Mouse (Mus musculus) CH12.LX (cell line): ENCODE results near the gene Rxylt1.

Experiments used
- BHLHE40 ChIP-seq: IDR thresholded peaks from 2 replicates; pipeline ENCODE4 v1.6.1; 2011; ENCODE audit warnings: mild to moderate bottlenecking, low read depth, low read length, improper control_type of control experiment
- CTCF ChIP-seq, 2 experiments: IDR thresholded peaks in 1 of 2; conservative IDR thresholded peaks in 1 of 2; 2 replicates each; pipeline ENCODE4 v1.5.1; 2011 to 2012; ENCODE audit warnings: low read depth in 2 of 2, low read length in 2 of 2, improper control_type of control experiment in 1 of 2, inconsistent platforms in 1 of 2, mild to moderate bottlenecking in 1 of 2, moderate library complexity in 1 of 2
- EP300 ChIP-seq: IDR thresholded peaks from 2 replicates; pipeline ENCODE4 v1.6.1; 2011; ENCODE audit warnings: low read length, improper control_type of control experiment
- GABPA ChIP-seq: IDR thresholded peaks from 2 replicates; pipeline ENCODE4 v1.6.1; 2012; ENCODE audit warnings: low read depth, low read length, improper control_type of control experiment, inconsistent platforms; ENCODE audit not compliant: insufficient replicate concordance
- MAFK ChIP-seq: IDR thresholded peaks from 2 replicates; pipeline ENCODE4 v1.6.1; 2011; ENCODE audit warnings: low read length, improper control_type of control experiment; ENCODE audit not compliant: insufficient replicate concordance
- MEF2A ChIP-seq: IDR thresholded peaks from 2 replicates; pipeline ENCODE4 v1.6.1; 2014; ENCODE audit warnings: low read depth, mild to moderate bottlenecking, inconsistent platforms, low read length, improper control_type of control experiment, borderline replicate concordance
- MXI1 ChIP-seq: IDR thresholded peaks from 2 replicates; pipeline ENCODE4 v1.6.1; 2011; ENCODE audit warnings: mild to moderate bottlenecking, low read depth, low read length, improper control_type of control experiment
- POLR2A ChIP-seq: IDR thresholded peaks from 2 replicates; pipeline ENCODE4 v1.6.1; 2011; ENCODE audit warnings: low read depth, mild to moderate bottlenecking, improper control_type of control experiment, low read length
- SMC3 ChIP-seq: IDR thresholded peaks from 2 replicates; pipeline ENCODE4 v1.6.1; 2011; ENCODE audit warnings: low read depth, low read length, improper control_type of control experiment
- USF1 ChIP-seq: IDR thresholded peaks from 2 replicates; pipeline ENCODE4 v1.6.1; 2014; ENCODE audit warnings: low read depth, mild to moderate bottlenecking, inconsistent platforms, low read length, improper control_type of control experiment
- ZNF384 ChIP-seq: IDR thresholded peaks from 2 replicates; pipeline ENCODE4 v1.6.1; 2012; ENCODE audit warnings: low read depth, low read length, improper control_type of control experiment, inconsistent platforms

- TF ChIP-seq MXI1 (no peak), POLR2A (no peak), MAFK (no peak), MEF2A (no peak), CTCF (conservative IDR thresholded peaks at IDR 0.05 in 1 of 2, IDR thresholded peaks at IDR 0.05 in 1 of 2; ENCODE audit: low read depth in 2 of 2, low read length in 2 of 2) (no peak), BHLHE40 (no peak), GABPA (no peak), EP300 (no peak), SMC3 (no peak), ZNF384 (no peak), USF1 (no peak)
Measured at GRCm38 (mm10) chr10:122106633-122107028, 9.5 kb upstream of the Rxylt1 start.
